Mouse (Mus musculus): ENCODE measurements around the gene Yjefn3.

GRCm38 (mm10) chr8:69900895-69901451 lies 1.5 kb downstream of the Yjefn3 start:
- TF ChIP-seq CTCF (IDR thresholded peaks at IDR 0.05; ENCODE audit: extremely low read depth, insufficient read depth, insufficient read length, insufficient replicate concordance): no peak
- TF ChIP-seq POLR2A (IDR thresholded peaks at IDR 0.05; ENCODE audit: low read depth, low read length): no peak

Measured in spleen, adult 2 months (tissue).